In genomic region chr2:112831423-112832305, GRCm38 (mm10) we compare ENCODE assay signal across 24 mouse cellular contexts.
A peak's percentile ranks its signal among the peaks of the same experiment; 100 is the strongest.
DNase-seq lines count a peak whose midpoint lies in the region; ATAC-seq and TF ChIP-seq lines count a peak whose summit lies in the region.
"Had no signal": no experiment of that assay in that cellular context is flagged by ENCODE, and none has a peak within 500 bp of the region (broad histone marks: within the 10 kb centered on the region; RNA-seq: fewer than 3 reads in every experiment).

No protein-coding gene starts in this region.

- H3K4me1 ChIP-seq in forebrain, embryonic 10.5 days = peaks cover 18% of the 10 kb centered on the region
- peaks cover 3% of the 10 kb centered on the region for H3K4me1 ChIP-seq in forebrain, embryonic 14.5 days (ENCODE audit: control insufficient read depth, insufficient read depth, low read length)
- peaks cover 17% of the 10 kb centered on the region for H3K4me1 ChIP-seq in midbrain, embryonic 11.5 days (ENCODE audit: control insufficient read depth, insufficient read depth, low read length)
- H3K4me1 ChIP-seq in midbrain, postnatal 0 days (ENCODE audit: insufficient read depth, low read length) = no peaks in the 10 kb centered on the region
- H3K4me1 ChIP-seq in embryonic facial prominence, embryonic 10.5 days = peaks cover 24% of the 10 kb centered on the region
- H3K4me1 ChIP-seq in limb, embryonic 12.5 days (replicated peaks) = peaks cover 13% of the 10 kb centered on the region
- H3K4me1 ChIP-seq: embryonic facial prominence, embryonic 13.5 days; heart, embryonic 15.5 days; kidney, embryonic 15.5 days; liver, embryonic 15.5 days; neural tube, embryonic 15.5 days had no signal

- ATAC-seq in forebrain, embryonic 14.5 days = no peak
- ATAC-seq in midbrain, embryonic 11.5 days (ENCODE audit: low FRiP score) = peak; percentile 85
- no peak for ATAC-seq in midbrain, postnatal 0 days (ENCODE audit: low FRiP score)
- 0 out of 2 replicates have a peak, but pooled peaks have one; percentile 63 for ATAC-seq in limb, embryonic 12.5 days (ENCODE audit: insufficient number of reproducible peaks, insufficient read depth, low FRiP score, low TSS enrichment, low read depth)

- H3K36me3 ChIP-seq in forebrain, embryonic 10.5 days (replicated peaks) = no peaks in the 10 kb centered on the region
- no peaks in the 10 kb centered on the region for H3K36me3 ChIP-seq in forebrain, embryonic 14.5 days (ENCODE audit: control insufficient read depth, insufficient read depth, low read length)
- no peaks in the 10 kb centered on the region for H3K36me3 ChIP-seq in midbrain, embryonic 11.5 days (ENCODE audit: control insufficient read depth, insufficient read depth, low read length)
- H3K36me3 ChIP-seq in midbrain, postnatal 0 days (ENCODE audit: insufficient read depth, low read length) = no peaks in the 10 kb centered on the region
- no peaks in the 10 kb centered on the region for H3K36me3 ChIP-seq in embryonic facial prominence, embryonic 10.5 days (replicated peaks)
- H3K36me3 ChIP-seq in limb, embryonic 12.5 days = no peaks in the 10 kb centered on the region
- H3K36me3 ChIP-seq: embryonic facial prominence, embryonic 13.5 days; heart, embryonic 15.5 days; kidney, embryonic 15.5 days; liver, embryonic 15.5 days; neural tube, embryonic 15.5 days had no signal

- no peak overlapping the region for H3K4me2 ChIP-seq in forebrain, embryonic 14.5 days (ENCODE audit: low read length)
- peak overlapping the region; percentile 15; the same call in 1 of the 2 replicates for H3K4me2 ChIP-seq in midbrain, embryonic 11.5 days
- no peak overlapping the region for H3K4me2 ChIP-seq in midbrain, postnatal 0 days (ENCODE audit: low read depth, low read length, poor library complexity, severe bottlenecking)
- H3K4me2 ChIP-seq in limb, embryonic 12.5 days = no peak overlapping the region
- H3K4me2 ChIP-seq: embryonic facial prominence, embryonic 13.5 days; heart, embryonic 15.5 days; kidney, embryonic 15.5 days; liver, embryonic 15.5 days; neural tube, embryonic 15.5 days had no signal

- no peak overlapping the region for H3K4me3 ChIP-seq in forebrain, embryonic 10.5 days
- no peak overlapping the region for H3K4me3 ChIP-seq in forebrain, embryonic 14.5 days (ENCODE audit: low read depth, low read length)
- H3K4me3 ChIP-seq in midbrain, embryonic 11.5 days (ENCODE audit: low read depth, low read length) = no peak overlapping the region
- H3K4me3 ChIP-seq in midbrain, postnatal 0 days (ENCODE audit: low read depth, low read length) = no peak overlapping the region
- H3K4me3 ChIP-seq in embryonic facial prominence, embryonic 10.5 days = no peak overlapping the region
- no peak overlapping the region for H3K4me3 ChIP-seq in limb, embryonic 12.5 days (replicated peaks)
- H3K4me3 ChIP-seq: embryonic facial prominence, embryonic 13.5 days; erythroblast, embryonic 14.5 days; heart, embryonic 15.5 days; kidney, embryonic 15.5 days; liver, embryonic 15.5 days; neural tube, embryonic 15.5 days had no signal

- H3K9ac ChIP-seq in forebrain, embryonic 14.5 days (ENCODE audit: low read length) = no peak overlapping the region
- peak overlapping the region; percentile 20 for H3K9ac ChIP-seq in midbrain, embryonic 11.5 days (ENCODE audit: low read length)
- no peak overlapping the region for H3K9ac ChIP-seq in midbrain, postnatal 0 days (replicated peaks; ENCODE audit: low read length, poor library complexity, severe bottlenecking)
- H3K9ac ChIP-seq in limb, embryonic 12.5 days (replicated peaks) = no peak overlapping the region
- H3K9ac ChIP-seq: embryonic facial prominence, embryonic 13.5 days; heart, embryonic 15.5 days; kidney, embryonic 15.5 days; liver, embryonic 15.5 days; neural tube, embryonic 15.5 days had no signal

- no peak for DNase-seq in forebrain, embryonic 10.5 days (ENCODE audit: extremely low spot score, low spot score)
- no peak for DNase-seq in forebrain, embryonic 14.5 days (ENCODE audit: low spot score)
- peak; percentile 87 for DNase-seq in midbrain, embryonic 11.5 days (ENCODE audit: low spot score, missing footprints)
- no peak for DNase-seq in midbrain, postnatal 0 days (ENCODE audit: low spot score)
- peak; percentile 50 for DNase-seq in embryonic facial prominence, embryonic 10.5 days (ENCODE audit: low spot score)
- no peak for DNase-seq in heart, postnatal 10 days
- DNase-seq in lung, postnatal 10 days = no peak
- DNase-seq: adrenal gland, postnatal 10 days; cerebellum, adult 2 months; cerebellum, postnatal 36 days; heart, postnatal 4 days; kidney, adult 11 months; kidney, postnatal 36 days; layer of hippocampus, adult 9-11 months; liver had no signal

- no peak for TF ChIP-seq CTCF in midbrain, postnatal 0 days (IDR thresholded peaks at IDR 0.05)

- intact Hi-C loops in heart, postnatal 10 days (cut with DNase I) = no loop called here

- no peaks in the 10 kb centered on the region for H3K9me3 ChIP-seq in forebrain, embryonic 10.5 days
- no peaks in the 10 kb centered on the region for H3K9me3 ChIP-seq in forebrain, embryonic 14.5 days (replicated peaks; ENCODE audit: control insufficient read depth, low read length)
- no peaks in the 10 kb centered on the region for H3K9me3 ChIP-seq in midbrain, embryonic 11.5 days (ENCODE audit: control insufficient read depth, low read length)
- H3K9me3 ChIP-seq in midbrain, postnatal 0 days (ENCODE audit: low read length) = no peaks in the 10 kb centered on the region
- no peaks in the 10 kb centered on the region for H3K9me3 ChIP-seq in embryonic facial prominence, embryonic 10.5 days
- no peaks in the 10 kb centered on the region for H3K9me3 ChIP-seq in limb, embryonic 12.5 days
- H3K9me3 ChIP-seq: embryonic facial prominence, embryonic 13.5 days; heart, embryonic 15.5 days; kidney, embryonic 15.5 days; liver, embryonic 15.5 days; neural tube, embryonic 15.5 days had no signal

- 54% methylated on average over 4 of the region's 4 CpGs for WGBS in forebrain, embryonic 10.5 days
- whole genome bisulfite sequencing in forebrain, embryonic 14.5 days = 28% methylated on average over 4 of the region's 4 CpGs
- WGBS in midbrain, embryonic 11.5 days = 19% methylated on average over 4 of the region's 4 CpGs
- 27% methylated on average over 4 of the region's 4 CpGs for WGBS in midbrain, postnatal 0 days
- 36% methylated on average over 4 of the region's 4 CpGs for WGBS in embryonic facial prominence, embryonic 10.5 days
- 42% methylated on average over 4 of the region's 4 CpGs for WGBS in limb, embryonic 12.5 days

- H3K27ac ChIP-seq in forebrain, embryonic 10.5 days = peak overlapping the region; percentile 25; the same call in 1 of the 2 replicates
- H3K27ac ChIP-seq in forebrain, embryonic 14.5 days (ENCODE audit: low read depth, low read length) = no peak overlapping the region
- H3K27ac ChIP-seq in midbrain, embryonic 11.5 days (ENCODE audit: low read depth, low read length) = no peak overlapping the region; the same call in 1 of the 2 replicates
- no peak overlapping the region for H3K27ac ChIP-seq in midbrain, postnatal 0 days (ENCODE audit: low read depth, low read length)
- H3K27ac ChIP-seq in embryonic facial prominence, embryonic 10.5 days (replicated peaks) = peak overlapping the region; percentile 67
- no peak overlapping the region for H3K27ac ChIP-seq in limb, embryonic 12.5 days
- H3K27ac ChIP-seq: embryonic facial prominence, embryonic 13.5 days; heart, embryonic 15.5 days; kidney, embryonic 15.5 days; liver, embryonic 15.5 days; macrophage; neural tube, embryonic 15.5 days; stomach, postnatal 0 days had no signal

- H3K27me3 ChIP-seq in forebrain, embryonic 10.5 days (ENCODE audit: poor library complexity, severe bottlenecking) = no peaks in the 10 kb centered on the region
- no peaks in the 10 kb centered on the region for H3K27me3 ChIP-seq in forebrain, embryonic 14.5 days (replicated peaks; ENCODE audit: control insufficient read depth, insufficient read depth, low read length)
- H3K27me3 ChIP-seq in midbrain, embryonic 11.5 days (ENCODE audit: control insufficient read depth, insufficient read depth, low read length) = no peaks in the 10 kb centered on the region
- no peaks in the 10 kb centered on the region for H3K27me3 ChIP-seq in midbrain, postnatal 0 days (ENCODE audit: insufficient read depth, low read length)
- H3K27me3 ChIP-seq in embryonic facial prominence, embryonic 10.5 days (replicated peaks; ENCODE audit: low read depth, poor library complexity, severe bottlenecking) = no peaks in the 10 kb centered on the region
- H3K27me3 ChIP-seq in limb, embryonic 12.5 days = no peaks in the 10 kb centered on the region
- H3K27me3 ChIP-seq: embryonic facial prominence, embryonic 13.5 days; heart, embryonic 15.5 days; kidney, embryonic 15.5 days; liver, embryonic 15.5 days; neural tube, embryonic 15.5 days had no signal

Comparison
In these comparisons a context has a peak if more than half of its experiments do, and no peak if none do; other contexts are left out.
1. DNase-seq: peak in midbrain, embryonic 11.5 days (single experiment) and embryonic facial prominence, embryonic 10.5 days (single experiment); none in forebrain, embryonic 10.5 days (single experiment), forebrain, embryonic 14.5 days (single experiment), midbrain, postnatal 0 days (single experiment), heart, postnatal 10 days (0 of 2) and lung, postnatal 10 days (single experiment).
2. H3K27ac ChIP-seq: peak in forebrain, embryonic 10.5 days (single experiment) and embryonic facial prominence, embryonic 10.5 days (single experiment); none in forebrain, embryonic 14.5 days (single experiment), midbrain, embryonic 11.5 days (single experiment), midbrain, postnatal 0 days (single experiment) and limb, embryonic 12.5 days (single experiment).
3. ATAC-seq: peak in midbrain, embryonic 11.5 days (single experiment) and limb, embryonic 12.5 days (single experiment); none in forebrain, embryonic 14.5 days (single experiment) and midbrain, postnatal 0 days (single experiment).